Mouse (Mus musculus): Measurements from ENCODE around the gene Abcc2.

GRCm38 (mm10) chr19:43753226-43753835, 28.7 kb upstream of the Abcc2 start:
- TF ChIP-seq EP300 (IDR thresholded peaks at IDR 0.05; ENCODE audit: insufficient read depth, low read depth, low read length) (no peak), POLR2A (IDR thresholded peaks at IDR 0.05; ENCODE audit: insufficient read depth, low read length) (no peak), CTCF (IDR thresholded peaks at IDR 0.05; ENCODE audit: low read depth, low read length) (peak; percentile 67)
